Mouse (Mus musculus): Measurements from ENCODE around the gene Ceacam14.

The Ceacam14 gene

GRCm38 (mm10) chr7:17812333-17812732 is at the start of gene Ceacam14:
Ceacam14 (plus strand) TSS chr7:17812633.
- DNase-seq (ENCODE audit: low read depth, low spot score) = no peak
